Mouse (Mus musculus) frontal cortex, postnatal 14 days (tissue): ENCODE data around the gene Pfkm.

Experiments
- DNase-seq, 2 experiments: peaks; one replicate each; pipeline ENCODE4 v3.0.0; 2022; ENCODE audit warnings: low spot score in 2 of 2

The Pfkm gene

GRCm38 (mm10) chr15:98139763-98140162, 47.4 kb downstream of the Pfkm start:
- DNase-seq = no peak

DNA sequence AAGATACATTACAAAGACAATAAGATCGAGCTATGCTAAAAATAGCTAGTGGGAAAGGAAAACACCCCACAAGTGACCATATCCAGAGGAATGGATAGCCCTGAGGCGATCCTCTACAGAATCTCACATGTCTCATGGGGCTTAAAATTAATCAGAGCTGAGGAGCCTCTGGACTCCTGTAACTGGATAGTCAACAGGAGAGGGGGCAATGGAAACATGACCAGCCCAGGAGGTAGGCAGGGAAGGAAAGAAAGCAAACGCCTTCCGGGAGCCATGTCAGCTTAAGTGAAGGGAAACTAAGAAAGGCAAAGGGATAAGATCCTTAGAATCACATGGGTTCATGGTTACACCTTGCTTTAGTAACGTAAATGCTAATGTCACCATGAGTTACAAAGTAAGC, 48.4 kb downstream of the Pfkm start:
- DNase-seq = no peak

GRCm38 (mm10) chr15:98142515-98142914, 50.1 kb downstream of the Pfkm start:
- DNase-seq = no peak

DNA sequence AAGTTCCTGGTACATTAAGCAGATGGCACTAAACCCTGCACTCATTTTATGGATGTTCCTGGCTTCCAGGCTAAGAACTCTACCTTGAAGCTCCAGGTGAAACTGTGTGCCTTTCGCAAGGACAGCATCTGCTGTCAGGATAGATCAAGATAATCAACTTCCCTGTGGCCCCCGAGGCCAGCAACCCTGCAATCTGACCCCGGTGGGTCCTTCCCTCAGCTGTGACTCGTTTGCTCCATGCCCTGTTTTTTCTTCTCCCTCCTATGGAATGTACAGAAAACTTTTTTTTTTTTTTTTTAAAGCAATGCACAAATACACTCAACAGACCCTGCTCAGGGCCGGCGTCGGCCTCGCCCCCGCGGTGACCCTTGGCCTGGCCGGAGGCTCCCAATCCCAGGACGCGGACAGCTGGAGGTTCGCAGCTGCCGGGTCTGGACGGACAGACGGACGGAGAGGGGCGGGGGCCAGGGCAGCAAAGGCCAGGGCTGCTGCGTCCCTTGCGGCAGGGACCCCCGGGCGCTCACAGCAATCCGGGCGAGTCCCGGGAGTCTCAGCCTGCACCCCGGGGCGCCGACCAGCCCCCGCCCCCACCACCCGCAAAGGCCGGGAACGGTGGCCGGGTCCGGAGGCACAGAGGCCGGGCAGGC, 52.6 kb downstream of the Pfkm start:
- no peak for DNase-seq

GRCm38 (mm10) chr15:98145559-98146181, 53.3 kb downstream of the Pfkm start:
- DNase-seq = peak; percentile 87 to 92

DNA sequence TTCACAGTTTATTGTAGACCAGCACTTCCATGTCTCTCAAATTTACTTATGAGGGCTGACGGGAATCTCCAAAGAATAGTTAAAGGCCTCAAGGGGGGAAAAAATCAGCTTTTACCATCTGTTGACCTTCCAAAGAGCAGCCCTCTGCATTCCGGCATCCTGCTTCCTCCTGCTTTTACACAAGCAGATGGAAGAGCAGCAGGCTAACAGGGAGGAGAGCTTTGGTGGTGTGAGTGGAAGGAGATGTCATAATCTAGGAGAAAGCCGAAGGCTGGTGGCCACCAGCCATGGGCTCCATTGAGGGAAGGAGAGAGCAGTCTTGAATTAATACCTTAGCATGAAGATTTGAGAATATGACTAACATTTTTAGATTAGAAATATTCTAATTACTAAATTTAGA, 56.0 kb downstream of the Pfkm start:
- DNase-seq = no peak

DNA sequence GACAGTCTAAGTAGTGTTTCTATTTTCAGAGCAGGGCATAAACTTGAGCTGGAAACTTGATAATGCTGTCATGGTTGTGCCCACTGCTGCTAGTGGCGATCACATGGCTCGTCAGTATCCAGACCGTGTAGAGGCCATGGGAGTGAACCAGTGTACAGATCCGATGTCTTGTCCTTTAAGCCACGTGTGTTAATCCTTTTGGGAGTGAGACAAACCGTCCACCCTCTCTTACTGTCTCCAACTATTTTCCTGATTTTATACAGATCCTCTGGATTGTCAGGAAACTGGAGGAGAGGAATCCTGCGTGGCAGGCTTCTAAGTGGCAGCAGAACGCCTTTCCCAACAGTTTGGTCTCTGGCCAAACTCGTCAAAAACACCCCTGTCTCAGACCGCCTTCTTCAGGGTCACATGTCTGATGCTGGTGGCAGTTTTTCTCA, 56.8 kb downstream of the Pfkm start:
- no peak for DNase-seq

DNA sequence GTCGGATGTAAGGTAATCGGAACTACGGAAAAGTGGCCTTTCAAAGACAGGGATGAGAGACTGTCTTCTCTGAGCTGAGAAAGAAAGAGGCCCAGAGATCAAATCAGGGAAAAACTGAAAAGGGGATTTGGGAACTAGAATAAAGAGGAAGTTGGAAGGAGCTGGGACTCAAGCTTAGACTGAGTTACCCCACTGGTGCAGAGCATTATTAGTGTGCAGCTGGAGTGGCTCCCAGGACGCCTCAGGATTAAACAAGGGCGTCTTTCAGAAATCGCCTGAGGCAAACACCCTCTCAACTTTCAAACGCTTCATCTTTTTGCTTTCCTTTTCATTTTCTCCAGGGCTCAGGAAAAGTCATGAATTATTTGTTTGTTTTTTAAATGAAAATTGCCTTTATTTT, 60.5 kb downstream of the Pfkm start:
- no peak for DNase-seq

GRCm38 (mm10) chr15:98153625-98154024, 61.2 kb downstream of the Pfkm start:
- no peak for DNase-seq

- DNase-seq = no peak
Observed at GRCm38 (mm10) chr15:98154146-98154545, 61.8 kb downstream of the Pfkm start.

DNA sequence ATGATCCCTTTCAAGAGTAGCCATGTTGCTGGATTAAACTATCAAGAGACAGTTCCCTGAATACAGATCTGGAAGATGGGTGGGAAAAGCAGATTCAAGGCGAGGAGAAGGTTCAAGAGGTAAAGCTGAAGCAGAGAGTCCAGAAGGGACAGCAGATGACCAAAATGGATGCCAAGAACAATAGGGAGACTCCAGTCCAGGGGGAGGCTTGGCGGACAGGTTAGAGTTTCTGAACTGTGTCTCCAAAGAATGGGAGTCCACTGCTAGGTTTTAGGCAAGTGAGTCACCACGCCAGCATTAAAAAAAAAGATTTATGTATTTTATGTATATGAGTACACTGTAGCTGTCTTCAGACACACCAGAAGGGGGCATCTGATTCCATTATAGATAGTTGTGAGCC, 62.2 kb downstream of the Pfkm start:
- no peak for DNase-seq

- DNase-seq = no peak
Observed at GRCm38 (mm10) chr15:98155272-98155671, 62.9 kb downstream of the Pfkm start.

- DNase-seq = no peak
Observed at GRCm38 (mm10) chr15:98155944-98156343, 63.6 kb downstream of the Pfkm start.

- no peak for DNase-seq
Observed at GRCm38 (mm10) chr15:98157253-98157652, 64.9 kb downstream of the Pfkm start.

DNA sequence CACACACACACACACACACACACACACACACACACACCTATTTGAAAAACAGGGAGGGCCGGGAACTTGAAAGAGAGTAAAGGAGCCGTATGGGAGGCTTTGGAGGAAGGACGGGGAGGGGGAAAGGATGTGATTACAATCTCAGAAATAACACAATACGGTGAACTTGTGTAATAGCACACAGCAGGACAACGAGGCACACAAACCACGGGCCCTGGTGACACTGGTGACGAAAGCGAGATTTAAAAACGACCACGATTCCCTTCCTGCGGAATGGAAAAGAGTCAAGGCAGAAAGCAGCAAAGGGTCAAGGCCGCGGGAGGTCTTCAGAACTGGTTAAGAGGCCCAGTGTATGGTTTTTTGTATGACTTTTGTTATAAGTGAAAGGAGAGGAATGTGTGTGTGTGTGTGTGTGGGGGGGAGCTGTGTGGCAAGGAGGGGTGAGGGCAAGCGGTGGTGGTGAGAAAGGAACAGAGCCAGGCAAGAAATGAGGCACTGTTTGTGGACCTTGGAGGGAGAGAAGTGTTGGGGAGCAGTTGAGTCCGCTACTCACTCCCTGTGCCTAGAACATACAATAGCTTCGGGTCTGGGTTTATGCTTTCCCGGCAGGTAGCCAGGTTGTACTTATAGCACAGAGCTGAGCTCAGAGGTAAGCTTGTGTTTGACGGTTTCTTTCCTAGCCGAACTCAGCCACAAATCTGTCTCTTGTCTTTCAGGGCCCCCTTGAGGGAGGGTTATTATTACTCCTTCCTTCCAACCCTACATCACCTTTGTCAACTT, 68.8 kb downstream of the Pfkm start:
- no peak for DNase-seq

DNA sequence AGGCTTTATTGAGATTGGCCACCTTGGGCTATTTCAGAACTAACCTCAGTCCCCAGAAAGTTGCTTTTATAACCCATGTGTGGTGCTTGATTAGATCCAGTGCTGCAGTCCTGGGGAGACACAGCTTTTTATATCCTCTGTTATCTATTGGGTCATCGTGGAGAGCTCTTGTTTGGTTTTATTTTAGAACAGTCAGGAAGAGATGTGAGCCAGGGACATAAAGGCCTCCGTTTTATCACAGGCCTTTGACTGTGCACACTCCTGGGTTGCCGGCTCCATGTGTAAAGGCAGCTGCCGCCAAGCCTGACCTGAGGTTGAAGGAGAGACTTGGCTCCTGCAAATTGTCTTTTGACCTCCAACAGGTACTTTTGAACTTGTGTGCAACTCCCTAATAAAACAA, 70.2 kb downstream of the Pfkm start:
- DNase-seq = no peak

GRCm38 (mm10) chr15:98165525-98165924, 73.1 kb downstream of the Pfkm start, which contains the start of gene Asb8:
Asb8 (minus strand) TSS chr15:98165625.
- no peak for DNase-seq

GRCm38 (mm10) chr15:98166963-98167644, 74.7 kb downstream of the Pfkm start, which contains the start of gene Ccdc184:
Ccdc184 (plus strand) TSS chr15:98167158.
- peak in 1 of 2 experiments; percentile 19 for DNase-seq

- DNase-seq = peak; percentile 86 to 88
Observed at GRCm38 (mm10) chr15:98167645-98168621, 75.5 kb downstream of the Pfkm start.

DNA sequence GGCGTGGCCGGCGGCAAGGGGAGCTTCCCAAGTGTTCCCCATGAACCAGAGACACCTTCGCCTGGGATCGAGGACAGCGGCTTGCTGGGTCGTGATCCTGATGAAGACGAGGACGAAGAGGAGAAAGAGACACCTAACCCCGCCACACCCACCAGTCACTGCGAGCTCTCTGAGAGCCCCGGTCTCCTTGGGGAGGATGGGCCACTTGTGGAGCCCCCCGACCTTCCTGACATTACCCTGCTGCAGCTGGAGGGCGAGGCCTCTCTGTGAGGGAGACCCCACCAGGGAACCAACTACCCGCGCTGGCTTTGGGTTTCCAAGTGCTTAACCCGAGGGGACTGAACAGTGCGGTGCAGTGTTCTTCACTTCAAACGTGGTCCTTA, 76.2 kb downstream of the Pfkm start:
- peak in 1 of 2 experiments; percentile 11 for DNase-seq

GRCm38 (mm10) chr15:98170365-98170764, 78.0 kb downstream of the Pfkm start:
- DNase-seq = peak; percentile 40 to 67
